Mouse (Mus musculus) 3134 (cell line): Measurements from ENCODE around the gene Prkcz.
A peak's percentile ranks its signal among the peaks of the same experiment; 100 is the strongest.

Experiments used
- DNase-seq: peaks from one replicate; pipeline ENCODE4 v3.0.0-alpha.2; 2011; ENCODE audit warnings: low spot score; ENCODE audit not compliant: insufficient read length; ENCODE audit errors: extremely low read depth

Gene Prkcz

DNA sequence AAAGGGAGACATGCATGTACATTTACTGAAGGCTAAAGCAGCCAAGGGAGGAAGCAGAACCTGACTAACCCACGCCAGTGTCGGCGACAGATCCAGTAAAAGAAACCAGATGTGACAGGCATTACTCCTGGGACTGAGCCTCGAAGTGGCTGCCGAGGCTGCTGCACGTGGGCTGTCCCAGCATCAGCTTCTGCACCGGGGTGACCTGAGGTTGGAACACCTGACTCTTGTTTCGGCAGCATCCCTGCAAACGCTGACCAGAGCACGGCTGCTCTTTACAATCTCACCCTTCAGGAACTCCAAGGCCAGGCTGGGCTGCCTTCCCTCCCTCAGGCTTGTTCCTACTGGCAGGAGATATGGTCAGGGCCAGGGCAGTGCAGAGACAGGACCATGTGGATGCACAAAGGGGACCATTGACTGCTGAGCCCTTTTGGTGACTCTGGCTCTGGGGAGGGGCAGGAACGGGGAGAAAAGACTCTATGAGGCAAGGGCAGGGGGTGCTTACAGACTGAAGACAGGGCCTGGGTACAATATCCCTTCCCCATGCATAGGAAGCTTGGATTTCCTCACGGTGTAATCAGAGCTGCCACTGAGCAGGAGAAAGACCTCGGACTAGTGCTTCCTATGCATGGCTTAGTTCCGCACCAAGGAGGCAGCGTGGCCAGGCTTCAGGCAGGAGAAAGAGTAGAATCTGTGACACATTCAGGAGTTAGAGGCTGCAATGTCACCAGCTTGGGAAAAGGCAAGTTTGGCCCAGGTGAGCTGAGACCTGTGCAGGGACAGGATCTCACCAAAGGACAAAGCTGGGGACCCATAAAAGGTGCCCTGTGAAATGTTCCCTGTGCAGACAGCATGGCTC lies 76.4 kb downstream of the Prkcz start:
- DNase-seq, result no peak

DNA sequence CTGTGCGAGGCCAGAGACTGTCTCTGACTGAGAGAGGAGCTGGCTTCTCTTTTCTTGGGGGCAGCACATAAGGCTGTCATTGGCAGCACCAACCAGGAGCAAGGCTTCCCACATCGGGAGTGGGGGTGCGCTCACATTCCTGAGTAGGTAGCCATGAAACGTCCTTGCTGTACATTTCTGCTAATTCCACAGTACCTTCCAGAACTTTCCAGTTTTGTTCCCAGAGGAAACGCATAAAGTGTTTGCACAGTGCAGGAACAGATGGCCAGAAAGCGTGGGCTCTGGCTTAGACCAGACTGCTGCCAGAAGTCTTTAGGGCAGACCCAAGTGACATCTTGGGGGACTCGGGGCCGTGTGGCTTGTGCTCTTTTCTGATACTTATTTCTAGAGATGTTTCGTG lies 77.6 kb downstream of the Prkcz start:
- no peak for DNase-seq

DNA sequence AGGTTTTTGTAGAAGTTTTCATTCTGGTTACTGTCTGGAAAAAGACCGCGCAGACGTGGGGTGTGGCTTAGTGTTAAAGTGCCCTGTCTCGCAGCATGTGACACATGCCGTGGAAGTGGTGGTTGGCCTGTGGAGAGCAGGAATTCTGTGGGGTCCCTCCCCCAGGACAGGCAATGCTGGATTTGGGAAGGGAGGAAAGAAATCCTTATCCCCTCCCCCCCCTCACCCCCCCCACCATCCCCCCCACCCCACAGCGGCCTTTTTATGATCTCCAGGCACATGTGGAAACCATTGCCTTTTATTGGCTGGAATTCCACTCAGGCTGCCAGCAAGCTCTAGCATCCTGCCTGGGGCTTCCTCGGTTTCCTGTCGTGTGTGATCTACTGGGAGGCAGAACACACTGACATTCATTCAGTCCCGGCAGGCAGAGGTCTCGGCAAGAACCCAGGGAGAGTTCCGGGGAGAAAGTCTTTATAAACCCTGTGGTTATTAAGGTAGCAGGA lies 78.1 kb downstream of the Prkcz start:
- DNase-seq, result peak; percentile 27

DNA sequence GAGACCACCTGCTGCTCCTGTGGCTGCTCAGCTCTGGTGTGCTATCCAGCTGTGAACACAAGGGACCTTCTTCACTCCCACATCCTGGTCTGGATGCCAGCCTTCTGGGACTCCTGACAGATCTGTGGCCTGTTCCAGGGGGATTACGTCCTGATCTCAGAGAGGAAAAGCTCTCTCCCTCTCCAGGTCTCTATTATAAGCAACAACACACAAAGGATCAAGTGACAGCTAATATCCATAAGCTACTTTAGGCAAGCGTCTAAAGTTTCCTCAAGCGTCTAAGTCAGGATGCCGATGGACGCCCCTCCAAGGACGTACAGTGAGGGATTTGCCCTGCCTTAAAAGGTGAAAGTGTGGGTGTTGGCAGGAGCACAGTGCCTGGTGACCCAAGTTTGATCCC lies 78.9 kb downstream of the Prkcz start:
- no peak for DNase-seq

DNA sequence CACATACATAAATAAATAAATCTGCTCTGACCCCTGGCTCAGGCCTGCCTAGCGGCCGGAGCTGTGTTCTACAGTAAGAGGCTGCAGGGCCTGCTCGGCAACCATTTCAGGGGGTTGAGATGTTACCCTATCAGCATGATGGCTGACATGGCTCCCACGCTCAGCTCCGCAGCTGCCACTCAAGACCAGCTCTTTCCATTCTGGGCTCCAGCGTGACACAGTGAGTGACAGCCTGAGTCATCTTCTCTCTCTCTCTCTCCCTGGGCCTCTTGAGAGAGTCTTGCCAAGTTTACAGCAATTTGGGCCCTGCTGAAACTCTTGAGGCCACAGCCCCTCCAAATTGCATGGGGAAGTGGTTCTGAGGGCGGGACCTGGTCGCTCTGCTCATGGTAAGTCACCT lies 79.5 kb downstream of the Prkcz start:
- peak; percentile 65 for DNase-seq

DNA sequence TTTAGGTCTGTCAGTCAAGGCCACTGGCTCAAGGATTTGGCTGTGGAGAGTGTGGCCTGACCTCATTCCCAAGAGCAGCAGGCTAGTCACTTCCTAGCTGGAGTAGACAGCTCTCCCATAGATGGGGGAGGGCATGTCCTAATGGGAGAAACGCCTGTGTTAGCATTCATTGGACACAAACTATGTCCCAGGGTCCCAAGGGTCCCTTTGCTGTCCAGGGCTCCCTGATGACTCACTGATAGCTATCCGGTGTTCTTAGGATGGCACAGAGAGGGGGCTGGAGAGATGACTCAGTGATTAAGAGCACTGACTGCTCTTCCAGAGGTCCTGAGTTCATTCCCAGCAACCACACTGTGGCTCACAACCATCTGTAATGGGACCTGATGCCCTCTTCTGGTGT lies 79.9 kb downstream of the Prkcz start:
- no peak for DNase-seq

DNA sequence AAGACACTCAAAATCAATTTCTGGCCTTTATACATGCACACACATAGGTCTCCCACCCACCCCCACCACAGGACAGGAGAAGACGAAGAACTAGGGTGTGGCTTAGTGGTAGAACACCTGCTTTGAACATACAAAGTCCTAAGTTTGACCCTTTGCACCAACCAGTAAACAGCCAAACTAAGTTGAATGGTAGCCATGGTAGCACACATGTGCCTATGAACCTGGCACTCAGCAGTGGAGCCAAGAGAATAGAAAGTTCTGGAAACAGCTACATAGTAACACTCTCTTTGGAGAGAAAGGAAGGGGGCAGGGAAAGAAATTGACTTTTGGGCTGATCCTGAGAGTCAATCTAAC lies 80.4 kb downstream of the Prkcz start:
- no peak for DNase-seq

DNA sequence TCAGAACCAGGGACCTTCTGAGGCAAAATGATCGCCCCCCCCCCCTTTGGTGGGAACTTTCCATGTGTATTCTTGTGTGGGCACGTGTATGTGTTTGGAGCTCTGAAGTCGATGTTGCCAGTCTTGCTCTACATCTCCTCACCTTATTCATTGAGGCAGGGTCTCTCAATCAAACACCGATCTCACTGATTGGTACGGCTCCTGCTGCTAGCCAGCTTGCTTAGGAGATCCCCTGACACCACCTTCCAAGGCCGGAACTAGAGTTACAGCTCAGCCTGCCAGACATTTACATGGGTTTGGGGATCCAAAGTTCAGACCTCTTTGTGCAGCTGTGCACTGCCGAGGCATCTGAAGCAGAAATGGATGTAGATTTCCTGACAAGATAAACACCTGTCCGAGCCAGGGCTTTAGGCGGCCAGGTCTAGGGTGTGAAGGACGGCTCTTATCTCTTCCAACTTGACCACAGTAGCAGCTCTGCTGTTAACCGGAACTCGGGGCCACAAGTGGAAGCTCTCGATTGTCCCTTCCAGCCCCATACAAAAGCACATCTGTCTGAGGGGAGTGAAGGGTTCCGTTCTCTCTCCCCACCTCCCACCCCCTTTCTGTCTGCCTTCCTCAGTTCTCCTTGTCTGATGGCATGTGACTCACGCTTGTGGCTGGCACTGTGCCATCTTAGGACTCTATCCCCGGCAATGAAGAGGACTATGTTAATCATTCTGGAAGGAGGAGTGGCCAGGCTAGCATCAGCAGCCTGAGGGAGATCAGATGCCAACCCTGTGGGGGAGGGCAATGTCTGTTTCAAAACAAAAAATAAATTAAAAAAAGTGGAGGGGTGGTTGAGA lies 81.0 kb downstream of the Prkcz start:
- DNase-seq, result no peak

DNA sequence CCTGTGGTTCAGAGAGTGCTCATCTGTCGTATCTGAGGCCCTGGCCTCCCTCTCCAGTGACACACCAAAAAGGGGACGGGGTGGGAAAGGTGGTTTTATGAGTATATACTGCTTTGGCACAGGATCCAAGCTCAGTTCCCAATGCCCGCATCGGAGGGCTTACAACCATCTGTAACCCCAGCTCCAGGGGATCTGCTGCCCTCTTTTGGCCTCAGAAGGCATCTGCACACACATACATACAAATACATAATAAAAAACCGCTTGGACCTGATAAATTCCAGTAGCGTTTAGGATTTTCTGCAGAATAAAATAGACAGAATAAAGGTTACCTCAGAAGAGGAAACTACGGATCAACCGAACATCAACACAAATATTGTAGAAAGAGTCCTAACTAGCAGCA lies 82.1 kb downstream of the Prkcz start:
- no peak for DNase-seq

DNA sequence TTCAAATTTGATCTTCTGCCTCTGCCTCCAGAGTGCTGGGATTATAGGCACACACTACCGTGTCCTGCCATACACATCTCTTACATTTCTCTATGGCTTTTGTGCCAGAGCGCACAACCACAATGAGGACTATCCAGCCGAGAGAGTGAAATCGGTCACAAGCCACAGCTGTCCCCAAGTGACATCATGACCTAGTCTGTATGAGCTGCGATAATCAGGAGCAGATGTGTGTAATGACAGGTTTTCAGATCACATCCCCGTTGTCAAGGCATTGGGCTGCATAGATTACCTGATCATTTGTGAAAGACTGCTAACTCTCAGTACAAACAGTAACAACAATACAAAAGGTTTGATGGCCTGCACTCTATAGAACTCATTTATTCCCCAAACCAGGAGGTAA lies 83.2 kb downstream of the Prkcz start:
- no peak for DNase-seq

DNA sequence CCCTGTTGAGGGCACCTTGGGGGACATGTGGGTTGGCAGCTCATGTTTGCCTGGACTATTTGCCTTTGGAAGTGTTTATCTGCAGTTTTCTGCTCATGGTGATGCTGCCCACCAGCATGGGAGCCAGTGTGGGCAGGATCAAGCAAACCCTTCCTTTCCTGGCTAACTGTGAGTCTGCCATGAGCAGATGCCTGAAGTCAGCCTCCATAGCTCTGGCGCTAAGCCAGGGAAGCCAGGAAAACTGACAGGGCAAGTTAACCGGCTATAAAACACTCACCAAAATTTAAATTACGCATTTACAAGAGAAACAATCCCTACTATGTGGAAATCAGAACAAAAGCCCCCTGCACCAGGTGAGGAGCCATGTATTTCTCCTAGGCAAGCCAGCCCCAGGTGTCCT lies 86.3 kb downstream of the Prkcz start:
- DNase-seq, result no peak

DNA sequence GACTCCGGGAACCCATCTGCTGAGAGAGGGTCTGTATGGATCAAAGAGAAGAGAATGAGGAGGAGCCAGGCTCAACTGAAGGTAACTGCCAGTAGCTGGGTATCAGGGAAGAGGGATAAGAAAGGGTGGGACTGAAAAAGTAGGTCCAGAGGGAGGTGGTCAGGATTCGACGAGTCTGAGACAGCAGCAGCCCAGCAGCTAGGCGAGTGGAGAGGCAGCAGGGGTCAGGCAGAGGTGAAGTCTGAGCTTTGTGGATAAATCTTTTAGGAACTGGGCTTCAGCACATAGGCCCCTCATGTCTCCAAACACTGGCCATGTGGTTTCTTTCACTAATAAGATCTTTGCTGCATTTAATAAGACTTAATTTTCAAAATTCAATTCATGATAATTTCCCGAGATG lies 86.7 kb downstream of the Prkcz start:
- no peak for DNase-seq

DNA sequence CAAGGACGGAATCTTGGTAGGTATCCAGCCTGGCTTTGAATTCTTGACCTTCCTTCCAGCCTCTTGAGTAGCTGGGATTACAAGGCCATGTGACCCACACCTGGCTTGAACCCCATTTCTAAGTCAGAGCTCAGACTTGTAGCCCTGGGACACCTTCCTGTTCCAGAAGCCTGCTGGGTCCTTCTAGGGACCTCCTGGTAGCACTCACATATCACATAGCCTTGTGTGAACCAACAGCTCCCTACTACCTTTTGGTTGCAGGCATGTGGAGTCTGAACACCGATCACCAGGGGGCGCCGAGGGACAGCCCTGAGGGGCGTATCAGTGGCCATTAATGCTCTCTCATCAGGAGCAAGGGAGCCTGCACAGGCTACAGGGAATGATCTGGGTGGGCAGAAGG lies 92.8 kb downstream of the Prkcz start:
- no peak for DNase-seq

DNA sequence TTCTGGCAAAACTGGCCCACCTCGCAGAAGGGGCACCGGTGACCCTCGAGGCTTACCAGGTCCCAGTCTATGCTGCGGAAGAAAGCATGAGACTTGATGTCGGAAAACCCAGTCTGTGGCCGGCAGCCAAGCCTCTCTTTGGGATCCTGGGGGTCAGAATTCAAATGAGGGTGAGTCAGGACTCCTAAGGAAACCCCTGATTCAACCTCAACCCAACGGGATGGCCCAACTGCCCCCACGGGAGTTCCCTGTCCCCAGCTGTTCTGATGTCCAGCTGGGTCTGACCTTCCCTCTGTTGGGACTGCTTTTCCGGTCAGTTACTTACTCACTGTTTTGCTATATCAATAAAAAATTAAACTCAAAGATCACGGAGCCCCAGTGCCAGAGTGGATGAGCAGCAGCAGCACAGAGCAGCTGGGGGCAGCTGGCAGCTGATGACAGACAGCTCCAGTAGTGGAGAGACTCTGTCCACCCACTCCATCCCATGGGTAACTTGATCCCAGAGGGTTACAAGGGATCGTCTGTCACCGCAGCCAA lies 93.5 kb downstream of the Prkcz start:
- peak; percentile 64 for DNase-seq

DNA sequence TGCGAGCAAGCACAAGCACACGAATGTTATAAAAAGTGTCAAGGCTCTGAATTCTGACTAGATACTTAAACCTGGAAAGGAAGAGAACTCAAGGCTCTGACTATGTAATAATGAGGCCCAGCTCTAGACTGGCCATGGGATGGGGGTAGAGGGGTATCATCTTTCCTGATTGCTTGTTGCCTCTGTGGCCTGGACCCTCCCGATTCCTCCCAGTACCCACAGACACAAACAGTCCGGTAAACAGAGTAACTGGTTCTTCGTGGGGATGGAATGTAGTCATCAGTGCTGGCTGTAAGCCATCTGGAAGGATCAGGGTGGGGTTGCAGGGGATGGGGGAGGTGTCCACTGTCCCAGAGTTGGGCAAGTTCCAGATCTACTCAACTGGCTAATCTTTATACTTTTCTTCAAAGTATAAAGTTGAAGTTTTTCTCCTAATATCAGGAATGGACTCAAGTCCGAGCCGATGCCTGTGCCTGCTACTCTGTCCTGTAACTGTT lies 94.1 kb downstream of the Prkcz start:
- no peak for DNase-seq

DNA sequence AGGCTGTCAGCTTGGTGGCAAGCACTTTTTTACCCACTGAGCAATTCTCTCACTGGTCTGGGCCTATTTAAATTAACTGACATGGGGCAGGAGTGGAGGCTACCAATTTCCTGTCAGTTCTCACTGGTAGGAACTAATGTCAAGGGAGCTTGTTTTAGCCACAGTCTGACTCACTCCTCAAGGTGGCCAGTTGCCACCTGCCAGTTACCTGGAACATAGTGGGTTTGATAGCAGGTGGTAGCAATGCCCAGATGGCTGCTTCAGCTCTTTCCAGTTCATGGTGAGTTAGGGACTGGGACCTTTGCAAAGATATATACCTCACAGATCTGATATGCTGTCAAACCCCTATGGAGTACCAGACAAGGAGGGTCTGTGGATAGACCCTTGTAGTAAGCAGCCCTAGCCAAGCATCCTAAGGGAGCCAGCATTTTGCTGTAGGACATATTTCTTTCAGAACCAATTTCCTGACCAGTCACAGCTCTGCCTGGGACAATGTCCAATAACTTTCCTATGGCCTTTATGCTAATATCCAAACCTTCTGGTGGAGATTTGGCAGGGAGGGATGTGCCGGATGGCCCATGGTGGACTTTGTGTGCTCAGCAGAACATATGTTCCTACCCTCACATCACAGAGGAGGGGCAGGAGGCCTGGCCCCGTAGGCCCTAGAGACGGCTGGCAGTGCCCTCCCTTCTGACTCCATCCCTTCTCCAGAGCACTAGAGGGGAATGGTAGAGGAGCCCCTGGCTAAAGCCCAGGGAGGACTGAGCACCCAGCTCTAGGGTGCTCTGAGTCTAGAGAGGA lies 96.4 kb downstream of the Prkcz start:
- no peak for DNase-seq

DNA sequence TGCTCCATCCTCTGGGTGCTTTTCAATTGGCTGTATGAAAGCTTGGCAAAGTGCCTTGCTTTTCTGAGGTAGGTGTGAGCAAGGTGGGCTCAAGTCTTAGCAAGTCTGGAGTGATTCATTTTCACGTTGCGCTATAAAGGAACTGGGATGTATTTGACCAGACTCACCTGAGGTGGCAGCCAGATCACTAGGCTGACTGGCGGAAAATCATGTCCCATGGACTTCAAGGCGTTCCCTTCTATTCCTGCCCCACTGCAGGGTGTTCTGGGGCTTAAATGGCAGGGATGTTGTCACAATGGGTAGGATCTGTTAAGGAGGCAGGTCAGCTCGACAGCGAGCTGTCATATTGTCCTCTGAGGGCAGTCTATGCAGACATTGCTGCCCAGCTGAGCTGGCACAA lies 108.9 kb downstream of the Prkcz start:
- no peak for DNase-seq

DNA sequence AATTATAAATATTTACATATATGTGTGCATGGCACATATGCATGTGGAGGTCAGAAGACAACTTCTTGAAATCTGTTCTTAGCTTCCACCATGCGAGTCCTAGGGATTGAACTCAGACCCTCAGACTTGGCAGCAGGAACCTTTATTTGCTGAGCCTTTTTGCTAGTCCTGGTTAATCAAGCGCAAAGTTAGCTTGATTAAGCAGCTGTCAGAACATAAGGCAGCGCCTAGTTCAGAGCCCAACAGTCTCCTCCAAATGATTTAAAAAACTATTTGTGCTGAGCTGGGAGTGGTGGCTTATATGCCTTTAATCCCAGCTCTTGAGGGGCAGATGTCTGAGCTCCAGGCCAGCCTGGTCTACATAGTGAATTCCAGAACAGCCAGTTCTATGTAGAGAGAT lies 110.0 kb downstream of the Prkcz start:
- no peak for DNase-seq

DNA sequence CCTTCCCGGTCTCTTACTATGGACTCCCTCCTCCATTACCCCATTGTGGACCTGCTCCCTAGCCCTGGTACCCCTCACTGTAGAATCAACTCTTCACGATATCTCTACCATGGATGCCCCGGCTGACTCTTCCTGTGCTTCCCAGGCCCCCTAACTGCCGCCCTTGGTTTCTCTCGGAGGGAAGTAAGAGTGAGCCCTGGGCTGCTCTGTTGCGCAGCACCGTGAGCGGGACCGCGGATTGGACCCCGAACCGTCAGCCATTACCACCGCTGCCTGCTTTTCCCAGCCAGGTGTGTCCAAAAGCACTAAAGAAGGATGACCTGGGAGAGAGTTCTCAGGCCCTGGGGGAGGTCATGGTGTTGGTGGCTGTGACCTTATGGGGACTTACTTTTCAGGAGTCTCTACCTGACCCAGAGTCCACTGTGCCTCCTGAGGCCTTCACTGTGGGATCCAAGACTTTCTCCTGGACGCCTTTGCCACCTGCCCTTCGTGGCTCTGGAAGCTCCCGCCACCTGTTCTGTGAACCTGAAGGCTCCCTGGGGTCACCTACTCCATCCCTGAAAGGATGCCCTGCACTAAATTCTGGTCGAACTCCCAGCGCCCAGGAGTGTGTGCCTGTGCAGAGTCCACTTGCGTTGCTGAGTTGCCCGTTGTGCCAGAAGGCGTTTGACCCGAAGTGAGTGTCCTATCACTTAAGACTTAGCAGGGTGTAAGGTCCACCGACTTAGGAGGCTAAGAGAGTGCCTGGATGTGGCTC lies 110.6 kb downstream of the Prkcz start:
- peak; percentile 22 for DNase-seq
